1 mouse cellular context compared by ENCODE assay signal in the genomic region with DNA sequence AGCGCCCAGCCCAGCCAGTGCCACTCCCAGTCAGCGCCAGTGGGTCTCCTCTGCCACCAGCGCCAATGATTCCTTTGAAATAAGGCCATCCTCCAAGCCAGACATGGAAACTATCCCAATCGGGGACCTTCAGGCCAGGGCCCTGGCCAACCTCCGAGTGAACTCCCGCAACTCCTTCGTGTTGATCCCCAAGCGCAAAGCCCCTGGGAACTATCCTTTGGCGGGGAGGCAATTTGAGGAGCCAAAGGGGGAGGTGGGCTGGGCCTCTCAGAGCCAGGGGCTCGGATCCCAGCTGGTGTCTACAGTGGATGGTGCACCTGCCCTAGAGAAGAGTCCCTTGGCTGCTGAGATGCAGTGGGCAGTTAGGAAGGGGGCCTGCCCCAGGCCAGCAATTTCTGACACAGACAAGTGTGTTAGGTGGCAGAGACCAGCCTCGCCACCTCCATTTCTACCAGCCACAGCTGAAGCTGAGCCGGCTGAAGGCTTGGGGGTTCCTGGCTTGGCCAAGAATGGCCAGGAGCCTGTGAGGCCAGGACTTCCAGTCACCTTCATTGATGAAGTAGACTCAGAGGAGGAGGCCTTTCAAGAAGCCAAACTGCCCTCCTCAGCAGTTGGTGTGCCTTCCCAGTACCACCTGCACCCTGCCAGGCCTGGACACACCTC.
TF ChIP-seq lines count a peak whose summit lies in the region.

No protein-coding gene starts in this region.

TF ChIP-seq in MEL, 35 proteins besides CTCF, POLR2A, EP300 and RAD21:
- TF ChIP-seq CHD1 (IDR thresholded peaks at IDR 0.05; ENCODE audit: low read depth, low read length): 0 out of 2 replicates have a peak, but pooled peaks have one; percentile 10
- no peak for TF ChIP-seq ELF1 (IDR thresholded peaks at IDR 0.05; ENCODE audit: low read depth, low read length)
TF ChIP-seq in MEL: peak in this region for 1.
